Mouse (Mus musculus) testis, adult 2 months (tissue): ENCODE results near the gene Rhbg.
"Not testable (repeated sequence)": the region's sequence is repeated elsewhere in the genome, so short reads cannot be mapped to it uniquely, and the experiment has no call there.

Source experiments
- CTCF ChIP-seq: fragments of 200-500 bp; IDR thresholded peaks from 2 replicates; pipeline ENCODE4 v1.5.1; 2012; ENCODE audit warnings: low read depth, mild to moderate bottlenecking, inconsistent platforms, low read length, moderate library complexity; ENCODE audit not compliant: control insufficient read depth, insufficient read depth, insufficient replicate concordance
- POLR2A ChIP-seq: fragments of 200-500 bp; IDR thresholded peaks from 2 replicates; pipeline ENCODE4 v1.6.1; 2012; ENCODE audit warnings: low read depth, mild to moderate bottlenecking, inconsistent platforms, low read length, moderate library complexity; ENCODE audit not compliant: control insufficient read depth

- TF ChIP-seq CTCF, POLR2A: not testable (repeated sequence)
These were observed 33.7 kb upstream of the Rhbg start for GRCm38 (mm10) chr3:88288133-88288713.
